Mouse (Mus musculus) megakaryocyte, embryonic 14.5 days (primary cell): ENCODE measurements around the gene Fam102b.

ENCODE experiments used
- FLI1 ChIP-seq: IDR thresholded peaks from 2 replicates; pipeline ENCODE4 v1.6.1; 2012; ENCODE audit warnings: low read length, inconsistent platforms, mixed read lengths
- GATA1 ChIP-seq: IDR thresholded peaks from 3 replicates; pipeline ENCODE4 v1.6.1; 2012; ENCODE audit warnings: mixed read lengths, low read length, inconsistent platforms, borderline replicate concordance

DNA sequence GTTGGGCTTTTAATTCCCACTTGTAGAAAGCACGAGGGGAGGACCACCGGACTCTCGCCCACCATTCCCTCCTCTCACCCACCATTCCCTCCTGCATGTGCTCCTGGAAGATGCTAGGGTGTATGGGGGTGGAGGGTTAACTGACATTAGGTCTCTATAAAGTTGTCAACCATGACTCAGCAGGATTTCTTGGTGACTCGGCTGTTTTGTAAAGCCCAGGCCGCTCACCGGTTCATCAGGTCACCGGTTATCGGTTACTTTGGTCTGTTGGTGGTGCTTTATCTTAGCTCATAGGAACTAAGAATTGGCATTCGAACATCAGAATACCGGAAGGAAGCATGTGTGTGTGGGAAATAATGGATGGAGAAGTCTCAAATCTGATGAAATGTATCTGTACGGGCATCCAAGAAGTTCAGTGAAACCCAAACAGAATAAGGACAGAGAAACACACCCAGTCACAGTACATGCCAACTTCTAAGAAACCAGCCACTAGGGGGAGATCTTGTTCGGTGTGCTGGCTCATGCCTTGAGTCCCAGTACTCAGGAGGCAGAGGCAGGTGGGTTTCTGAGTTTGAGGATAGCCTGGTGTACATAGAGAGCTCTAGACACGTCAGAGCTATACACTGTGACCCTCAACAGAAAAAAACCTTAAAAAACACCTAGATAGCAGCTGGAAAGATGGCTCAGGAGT, 49.9 kb downstream of the Fam102b start:
- TF ChIP-seq GATA1 (no peak), FLI1 (no peak)
